Mouse (Mus musculus): ENCODE data around the gene Wdr24.

GRCm38 (mm10) chr17:25827546-25828222, 4.3 kb downstream of the Wdr24 start:
- TF ChIP-seq CTCF (IDR thresholded peaks at IDR 0.05; ENCODE audit: insufficient read depth, low read depth, low read length) (no peak), POLR2A (IDR thresholded peaks at IDR 0.05; ENCODE audit: insufficient read depth, low read depth, low read length) (no peak)
